Mouse (Mus musculus): ENCODE measurements around the gene BC067074. TPM values are rescaled to one million over a fixed set of nuclear protein-coding genes. Genes with fewer than 3 reads are reported as not detected.

The BC067074 gene
- polyA plus RNA-seq, 1 experiment = 1.7 TPM

- no peak overlapping the region for H3ac ChIP-seq (ENCODE audit: control insufficient read depth, insufficient read length)
- no peaks in the 10 kb centered on the region for H3K79me2 ChIP-seq (ENCODE audit: control insufficient read depth, insufficient read depth)
- no peaks in the 10 kb centered on the region for H3K27me3 ChIP-seq (ENCODE audit: control insufficient read depth, insufficient read depth, insufficient read length)
- H3K4me3 ChIP-seq = no peak overlapping the region
- no peak overlapping the region for H3K4me2 ChIP-seq (ENCODE audit: low read depth)
- TF ChIP-seq USF1 (IDR thresholded peaks at IDR 0.05; ENCODE audit: low read depth) = no peak
- TF ChIP-seq TCF12 (IDR thresholded peaks at IDR 0.05; ENCODE audit: insufficient read depth, poor library complexity, severe bottlenecking) = no peak
- TF ChIP-seq MAX (IDR thresholded peaks at IDR 0.05; ENCODE audit: low read depth) = no peak
- no peak for TF ChIP-seq SRF (IDR thresholded peaks at IDR 0.05; ENCODE audit: control insufficient read depth, insufficient read length, low read depth)
- TF ChIP-seq CEBPB (IDR thresholded peaks at IDR 0.05; ENCODE audit: insufficient read depth, poor library complexity, severe bottlenecking) = no peak
- TF ChIP-seq E2F4 (IDR thresholded peaks at IDR 0.05; ENCODE audit: insufficient read depth) = no peak
- no peak for TF ChIP-seq MYOG (IDR thresholded peaks at IDR 0.05; ENCODE audit: control insufficient read depth in 1 of 3, insufficient read depth in 1 of 3, insufficient read length in 2 of 3, low read depth in 2 of 3)
- no peak for TF ChIP-seq POLR2A (IDR thresholded peaks at IDR 0.05; ENCODE audit: insufficient read length, low read depth)
- TF ChIP-seq REST (IDR thresholded peaks at IDR 0.05; ENCODE audit: insufficient read depth, insufficient read length) = no peak
- no peak for TF ChIP-seq MYOD1 (IDR thresholded peaks at IDR 0.05; ENCODE audit: control insufficient read depth in 1 of 3, insufficient read length in 2 of 3, low read depth in 2 of 3)
- TF ChIP-seq POLR2AphosphoS2 (IDR thresholded peaks at IDR 0.05; ENCODE audit: insufficient read length, low read depth) = no peak
- no peak for TF ChIP-seq TCF3 (IDR thresholded peaks at IDR 0.05; ENCODE audit: insufficient read length, low read depth)
- H3K36me3 ChIP-seq (ENCODE audit: control insufficient read depth, insufficient read depth) = no peaks in the 10 kb centered on the region
Measured at GRCm38 (mm10) chr13:113333374-113333773, 40.4 kb downstream of the BC067074 start.

DNA sequence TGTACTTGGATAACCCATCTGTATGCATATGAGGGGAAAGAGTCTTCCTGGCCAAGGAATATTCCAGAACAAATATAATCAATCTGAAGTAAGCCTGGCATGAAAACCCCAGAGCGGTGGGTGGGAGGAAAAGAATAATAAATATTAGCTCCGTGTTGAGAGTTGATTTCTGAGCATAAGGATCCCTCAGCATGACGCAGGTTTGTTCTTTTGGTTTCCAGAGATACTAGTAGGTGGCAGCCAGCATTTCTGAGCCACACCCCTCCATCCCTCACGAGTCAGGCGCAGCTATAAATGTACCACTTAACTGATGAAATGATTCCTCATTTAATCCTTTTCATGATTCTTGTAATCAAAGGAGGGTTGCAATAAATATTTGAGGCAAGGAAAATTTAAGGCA is 41.0 kb downstream of the BC067074 start:
- H3K79me2 ChIP-seq (ENCODE audit: control insufficient read depth, insufficient read depth) = no peaks in the 10 kb centered on the region
- no peak overlapping the region for H3K4me2 ChIP-seq (ENCODE audit: low read depth)
- H3ac ChIP-seq (ENCODE audit: control insufficient read depth, insufficient read length) = no peak overlapping the region
- no peaks in the 10 kb centered on the region for H3K36me3 ChIP-seq (ENCODE audit: control insufficient read depth, insufficient read depth)
- no peak overlapping the region for H3K4me3 ChIP-seq
- H3K27me3 ChIP-seq (ENCODE audit: control insufficient read depth, insufficient read depth, insufficient read length) = no peaks in the 10 kb centered on the region
- no peak for TF ChIP-seq SRF (IDR thresholded peaks at IDR 0.05; ENCODE audit: control insufficient read depth, insufficient read length, low read depth)
- no peak for TF ChIP-seq TCF12 (IDR thresholded peaks at IDR 0.05; ENCODE audit: insufficient read depth, poor library complexity, severe bottlenecking)
- TF ChIP-seq POLR2AphosphoS2 (IDR thresholded peaks at IDR 0.05; ENCODE audit: insufficient read length, low read depth) = no peak
- TF ChIP-seq CEBPB (IDR thresholded peaks at IDR 0.05; ENCODE audit: insufficient read depth, poor library complexity, severe bottlenecking) = no peak
- TF ChIP-seq REST (IDR thresholded peaks at IDR 0.05; ENCODE audit: insufficient read depth, insufficient read length) = no peak
- no peak for TF ChIP-seq POLR2A (IDR thresholded peaks at IDR 0.05; ENCODE audit: insufficient read length, low read depth)
- TF ChIP-seq MYOG (IDR thresholded peaks at IDR 0.05; ENCODE audit: control insufficient read depth in 1 of 3, insufficient read depth in 1 of 3, insufficient read length in 2 of 3, low read depth in 2 of 3) = no peak
- no peak for TF ChIP-seq MYOD1 (IDR thresholded peaks at IDR 0.05; ENCODE audit: control insufficient read depth in 1 of 3, insufficient read length in 2 of 3, low read depth in 2 of 3)
- TF ChIP-seq TCF3 (IDR thresholded peaks at IDR 0.05; ENCODE audit: insufficient read length, low read depth) = no peak
- no peak for TF ChIP-seq MAX (IDR thresholded peaks at IDR 0.05; ENCODE audit: low read depth)
- no peak for TF ChIP-seq E2F4 (IDR thresholded peaks at IDR 0.05; ENCODE audit: insufficient read depth)
- no peak for TF ChIP-seq USF1 (IDR thresholded peaks at IDR 0.05; ENCODE audit: low read depth)

- no peaks in the 10 kb centered on the region for H3K36me3 ChIP-seq (ENCODE audit: control insufficient read depth, insufficient read depth)
- H3ac ChIP-seq (ENCODE audit: control insufficient read depth, insufficient read length) = no peak overlapping the region
- H3K4me3 ChIP-seq = no peak overlapping the region
- H3K4me2 ChIP-seq (ENCODE audit: low read depth) = no peak overlapping the region
- H3K27me3 ChIP-seq (ENCODE audit: control insufficient read depth, insufficient read depth, insufficient read length) = no peaks in the 10 kb centered on the region
- no peaks in the 10 kb centered on the region for H3K79me2 ChIP-seq (ENCODE audit: control insufficient read depth, insufficient read depth)
- no peak for TF ChIP-seq POLR2A (IDR thresholded peaks at IDR 0.05; ENCODE audit: insufficient read length, low read depth)
- TF ChIP-seq CEBPB (IDR thresholded peaks at IDR 0.05; ENCODE audit: insufficient read depth, poor library complexity, severe bottlenecking) = no peak
- TF ChIP-seq MYOG (IDR thresholded peaks at IDR 0.05; ENCODE audit: control insufficient read depth in 1 of 3, insufficient read depth in 1 of 3, insufficient read length in 2 of 3, low read depth in 2 of 3) = no peak
- no peak for TF ChIP-seq E2F4 (IDR thresholded peaks at IDR 0.05; ENCODE audit: insufficient read depth)
- TF ChIP-seq TCF3 (IDR thresholded peaks at IDR 0.05; ENCODE audit: insufficient read length, low read depth) = no peak
- no peak for TF ChIP-seq MAX (IDR thresholded peaks at IDR 0.05; ENCODE audit: low read depth)
- TF ChIP-seq MYOD1 (IDR thresholded peaks at IDR 0.05; ENCODE audit: control insufficient read depth in 1 of 3, insufficient read length in 2 of 3, low read depth in 2 of 3) = no peak
- no peak for TF ChIP-seq POLR2AphosphoS2 (IDR thresholded peaks at IDR 0.05; ENCODE audit: insufficient read length, low read depth)
- no peak for TF ChIP-seq TCF12 (IDR thresholded peaks at IDR 0.05; ENCODE audit: insufficient read depth, poor library complexity, severe bottlenecking)
- no peak for TF ChIP-seq REST (IDR thresholded peaks at IDR 0.05; ENCODE audit: insufficient read depth, insufficient read length)
Measured at GRCm38 (mm10) chr13:113334773-113335172, 41.8 kb downstream of the BC067074 start.

DNA sequence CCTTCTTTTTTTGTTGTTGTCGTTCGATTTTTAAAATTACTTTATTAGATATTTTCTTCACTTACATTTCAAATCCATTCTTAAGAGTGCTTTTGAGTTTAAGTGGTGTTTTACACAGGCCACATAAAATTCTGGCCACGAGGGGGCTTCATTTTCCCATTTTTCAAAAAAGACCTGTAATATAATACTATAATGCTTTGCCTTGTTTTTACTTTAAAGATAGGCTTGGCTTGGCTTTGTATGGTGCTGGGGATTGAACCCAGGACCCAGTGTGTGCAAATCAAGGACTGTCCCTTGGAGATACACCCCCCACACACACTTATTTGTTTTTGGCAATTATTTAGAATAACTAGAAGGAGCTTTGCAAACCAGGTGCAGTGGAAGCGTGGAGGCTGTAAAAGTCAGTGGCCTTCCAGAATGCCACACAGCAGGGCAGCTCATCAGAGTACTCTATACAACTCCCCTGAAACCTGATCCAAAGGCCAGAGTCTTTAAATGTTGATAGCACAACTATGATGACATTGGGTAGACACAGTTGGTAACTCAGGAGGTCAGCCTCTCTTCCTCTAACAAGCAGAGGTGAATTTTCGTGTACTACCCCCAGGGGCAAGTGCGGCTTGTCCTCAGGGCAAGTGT is 44.4 kb downstream of the BC067074 start:
- H3K4me2 ChIP-seq (ENCODE audit: low read depth) = no peak overlapping the region
- H3K27me3 ChIP-seq (ENCODE audit: control insufficient read depth, insufficient read depth, insufficient read length) = no peaks in the 10 kb centered on the region
- H3K36me3 ChIP-seq (ENCODE audit: control insufficient read depth, insufficient read depth) = no peaks in the 10 kb centered on the region
- no peak overlapping the region for H3ac ChIP-seq (ENCODE audit: control insufficient read depth, insufficient read length)
- H3K4me3 ChIP-seq = no peak overlapping the region
- H3K79me2 ChIP-seq (ENCODE audit: control insufficient read depth, insufficient read depth) = no peaks in the 10 kb centered on the region
- no peak for TF ChIP-seq MAX (IDR thresholded peaks at IDR 0.05; ENCODE audit: low read depth)
- no peak for TF ChIP-seq USF1 (IDR thresholded peaks at IDR 0.05; ENCODE audit: low read depth)
- no peak for TF ChIP-seq POLR2AphosphoS2 (IDR thresholded peaks at IDR 0.05; ENCODE audit: insufficient read length, low read depth)
- no peak for TF ChIP-seq CEBPB (IDR thresholded peaks at IDR 0.05; ENCODE audit: insufficient read depth, poor library complexity, severe bottlenecking)
- no peak for TF ChIP-seq SRF (IDR thresholded peaks at IDR 0.05; ENCODE audit: control insufficient read depth, insufficient read length, low read depth)
- TF ChIP-seq MYOG (IDR thresholded peaks at IDR 0.05; ENCODE audit: control insufficient read depth in 1 of 3, insufficient read depth in 1 of 3, insufficient read length in 2 of 3, low read depth in 2 of 3) = no peak
- TF ChIP-seq REST (IDR thresholded peaks at IDR 0.05; ENCODE audit: insufficient read depth, insufficient read length) = no peak
- no peak for TF ChIP-seq TCF12 (IDR thresholded peaks at IDR 0.05; ENCODE audit: insufficient read depth, poor library complexity, severe bottlenecking)

Measured in myocyte (in vitro differentiated cells).